Mouse (Mus musculus): ENCODE measurements around the gene Plekha7.

Gene Plekha7

DNA sequence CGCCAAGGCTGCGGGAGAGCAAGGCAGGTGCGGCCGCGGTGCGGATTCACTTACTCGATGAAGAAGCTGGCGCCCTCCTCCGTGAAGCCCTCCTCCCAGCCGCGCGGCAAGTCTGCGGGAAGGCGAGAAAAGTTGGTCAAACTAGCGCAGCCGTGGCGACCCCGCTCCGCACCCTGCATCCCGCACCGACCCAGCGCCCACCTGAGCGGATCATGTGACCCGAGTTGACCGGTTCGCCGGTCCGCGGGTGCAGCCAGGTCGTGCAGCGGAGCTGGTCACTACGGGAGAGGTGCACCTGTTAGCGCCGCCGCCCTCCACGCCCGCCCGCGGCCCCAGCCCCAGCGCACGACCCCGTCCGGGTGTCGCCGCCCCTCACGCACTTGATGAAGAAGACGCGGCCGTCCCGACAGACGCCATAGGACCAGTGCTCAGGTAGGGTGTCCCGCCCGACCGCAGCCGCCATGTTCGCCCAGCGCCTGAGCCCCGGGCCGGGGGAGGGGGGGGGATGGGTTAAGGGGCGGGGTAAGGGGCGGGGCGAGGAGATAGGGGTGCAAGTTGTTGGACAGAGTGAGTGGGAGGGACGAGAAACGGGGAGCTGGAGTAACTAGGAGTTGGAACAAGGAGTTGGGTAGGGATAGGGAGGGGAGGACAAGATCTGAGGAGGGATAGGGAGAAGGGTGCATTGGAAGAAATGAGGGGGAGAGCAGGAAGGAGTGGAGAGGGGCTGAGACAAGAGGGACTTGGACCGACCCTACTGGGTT lies at the start of gene Plekha7:
Gene Plekha7 (minus strand): TSS at position 506 of the 761 bp plus-strand sequence.
- no peak for DNase-seq (ENCODE audit: low read depth in 1 of 2, low spot score in 2 of 2)

DNA sequence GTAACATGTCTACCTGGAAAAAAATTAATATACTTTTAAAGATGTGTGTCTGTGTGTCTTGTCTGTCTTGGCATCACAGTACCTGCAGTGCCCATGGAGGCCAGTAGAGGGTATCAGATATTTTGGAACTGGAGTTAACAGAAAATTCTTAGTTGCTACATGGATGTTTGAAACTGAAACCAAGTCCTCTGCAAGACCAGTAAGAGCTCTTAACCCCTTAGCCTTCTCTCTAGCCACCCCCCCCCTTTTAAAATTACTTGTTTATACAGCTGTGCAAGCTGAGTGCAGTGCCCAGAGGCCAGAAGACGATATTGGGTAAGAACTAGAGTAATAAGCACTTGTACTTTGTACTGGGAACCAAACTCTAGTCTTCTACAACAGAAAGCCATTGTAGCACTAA lies 28.1 kb upstream of the Plekha7 start:
- DNase-seq (ENCODE audit: low read depth in 1 of 2, low spot score in 2 of 2): peak; percentile 41 to 48

DNA sequence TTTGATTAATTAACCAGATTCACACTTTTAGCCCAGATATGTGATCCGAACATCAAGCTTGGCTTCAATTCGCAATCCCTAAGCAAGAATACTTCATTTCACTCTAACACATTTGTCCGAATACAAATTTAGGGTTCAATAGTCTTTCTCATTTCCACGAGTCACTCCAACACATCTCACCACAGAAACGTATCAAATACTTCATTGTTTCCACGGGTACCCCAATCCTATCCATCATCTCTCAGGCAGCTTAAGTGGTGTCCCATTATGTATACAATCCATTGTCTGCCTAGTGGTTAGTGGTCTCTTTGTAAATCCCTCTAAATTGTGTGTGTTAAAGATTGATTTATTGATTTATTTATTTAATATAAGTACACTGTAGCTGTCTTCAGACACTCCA lies 27.0 kb upstream of the Plekha7 start:
- DNase-seq (ENCODE audit: low read depth in 1 of 2, low spot score in 2 of 2): no peak

DNA sequence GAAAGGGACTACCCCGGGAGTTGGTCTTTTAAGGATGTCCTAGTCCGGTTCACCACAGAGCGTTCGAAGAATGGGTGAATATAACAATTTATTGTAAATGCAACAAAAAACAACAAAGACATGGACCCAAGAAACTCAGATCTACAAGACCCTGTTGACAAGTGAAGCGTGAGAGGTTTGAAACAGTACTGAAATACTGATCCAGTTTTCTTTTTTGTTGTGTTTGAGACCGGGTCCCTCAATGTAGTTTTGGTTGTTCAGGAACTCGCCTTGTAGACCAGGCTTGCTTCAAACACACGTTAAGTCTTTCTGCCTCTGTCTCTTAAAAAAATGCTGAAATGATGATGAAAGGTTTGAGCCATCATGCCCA lies 26.5 kb upstream of the Plekha7 start:
- no peak for DNase-seq (ENCODE audit: low read depth in 1 of 2, low spot score in 2 of 2)

DNA sequence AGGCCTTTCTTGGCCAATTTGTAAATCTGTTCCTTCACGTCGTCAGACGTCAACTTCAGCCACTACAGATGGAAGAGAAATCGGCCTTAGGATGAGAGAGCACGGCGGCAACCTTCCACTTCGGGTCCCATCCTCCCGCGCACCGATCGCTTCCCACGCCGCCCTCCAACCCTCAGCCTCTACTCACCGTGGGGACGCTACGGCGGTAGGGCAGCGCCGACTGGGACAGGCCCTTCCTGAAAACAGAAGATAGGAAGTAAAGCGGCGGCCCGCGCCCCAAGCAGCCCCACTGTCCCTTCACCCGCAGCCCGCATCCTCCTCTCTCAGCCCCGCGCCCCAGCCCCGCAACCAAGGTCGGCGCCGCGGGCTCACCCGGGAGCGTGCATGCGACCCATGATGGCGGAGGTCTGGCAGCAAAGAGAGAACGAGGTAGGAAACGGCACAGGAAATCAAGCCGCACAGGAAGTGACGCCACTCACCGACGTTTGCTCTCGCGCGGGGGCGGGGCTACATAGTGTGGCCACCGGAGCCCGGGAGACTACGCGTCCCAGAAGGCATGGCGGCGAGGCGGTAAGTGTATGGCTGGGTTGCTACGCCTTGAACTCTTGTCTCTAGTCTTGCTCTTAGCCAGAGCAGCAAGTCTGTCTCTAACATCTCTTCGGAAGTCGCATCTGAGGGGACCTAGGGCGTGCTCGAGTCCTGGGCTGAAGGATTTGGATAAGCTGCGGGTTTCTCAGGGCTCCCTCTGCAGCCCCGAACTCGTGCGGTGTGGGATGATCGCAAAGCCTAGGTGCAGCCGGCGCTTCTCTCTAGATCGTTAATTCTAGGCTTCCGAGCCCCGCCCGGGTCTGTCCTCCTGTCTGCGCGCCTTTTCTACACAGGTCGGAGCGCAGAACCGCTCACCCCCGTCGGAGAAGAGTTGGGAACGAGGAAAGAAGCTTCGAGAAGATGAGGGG lies 25.8 kb upstream of the Plekha7 start, which contains the start of gene Rps13:
Gene Rps13 (minus strand): TSS at position 483 of the 956 bp plus-strand sequence.
- peak; percentile 90 to 96 for DNase-seq (ENCODE audit: low read depth in 1 of 2, low spot score in 2 of 2)

DNA sequence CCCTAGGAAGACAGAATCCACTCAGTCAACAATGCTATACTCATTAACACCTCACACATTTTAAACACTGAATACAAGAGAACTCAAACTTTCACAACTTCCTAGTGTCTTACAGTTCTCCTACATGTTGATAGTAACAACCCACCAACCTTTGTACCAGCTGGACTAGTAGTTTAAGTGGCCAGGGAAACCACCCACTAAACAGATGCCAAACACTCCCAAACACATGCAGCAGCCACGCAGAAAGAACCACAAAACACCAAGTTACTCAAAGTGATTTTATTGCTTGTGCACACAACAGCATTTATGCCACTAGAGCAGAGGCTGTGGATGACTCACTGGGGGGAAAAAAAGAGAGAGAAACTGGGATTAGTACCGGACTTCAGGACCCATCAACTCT lies 23.1 kb upstream of the Plekha7 start:
- no peak for DNase-seq (ENCODE audit: low read depth in 1 of 2, low spot score in 2 of 2)

DNA sequence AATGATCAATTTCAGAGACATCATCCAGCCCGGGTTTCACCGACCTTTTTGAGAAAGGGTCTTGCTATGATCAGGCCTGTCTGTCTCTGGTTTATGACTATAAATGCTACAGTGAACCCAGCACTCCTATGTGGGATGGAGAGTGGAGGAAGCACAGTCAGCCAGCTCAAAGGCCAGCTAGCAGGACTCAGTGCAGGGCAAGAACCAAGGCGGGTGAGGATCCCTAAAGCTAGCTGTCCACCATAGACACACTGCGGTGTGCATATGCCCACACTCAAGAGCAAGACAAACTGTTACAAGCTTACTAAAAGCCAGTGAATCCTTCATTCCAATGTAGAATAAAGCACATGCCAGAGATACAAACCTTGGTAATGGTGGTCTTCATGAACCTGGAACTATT lies 21.7 kb upstream of the Plekha7 start:
- no peak for DNase-seq (ENCODE audit: low read depth in 1 of 2, low spot score in 2 of 2)

DNA sequence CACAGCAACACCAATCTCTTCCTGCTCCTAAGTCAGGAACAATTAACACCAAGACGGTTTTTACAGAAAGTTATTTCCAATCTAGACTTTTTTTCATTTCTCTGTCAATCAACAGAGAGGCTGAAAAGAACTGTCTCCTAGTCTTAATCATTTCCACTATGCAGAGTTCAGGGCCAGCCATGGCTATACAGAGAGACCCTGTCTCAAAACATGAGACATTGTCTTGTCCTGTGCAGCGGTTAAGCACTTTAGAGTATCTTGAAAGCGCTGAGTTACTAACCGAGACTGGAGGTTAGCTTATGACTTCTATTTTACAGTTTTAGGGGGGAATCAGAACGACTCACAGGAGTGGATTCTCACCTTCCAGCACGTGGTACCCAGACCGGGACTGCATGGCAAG lies 20.6 kb upstream of the Plekha7 start:
- DNase-seq (ENCODE audit: low read depth in 1 of 2, low spot score in 2 of 2): no peak

DNA sequence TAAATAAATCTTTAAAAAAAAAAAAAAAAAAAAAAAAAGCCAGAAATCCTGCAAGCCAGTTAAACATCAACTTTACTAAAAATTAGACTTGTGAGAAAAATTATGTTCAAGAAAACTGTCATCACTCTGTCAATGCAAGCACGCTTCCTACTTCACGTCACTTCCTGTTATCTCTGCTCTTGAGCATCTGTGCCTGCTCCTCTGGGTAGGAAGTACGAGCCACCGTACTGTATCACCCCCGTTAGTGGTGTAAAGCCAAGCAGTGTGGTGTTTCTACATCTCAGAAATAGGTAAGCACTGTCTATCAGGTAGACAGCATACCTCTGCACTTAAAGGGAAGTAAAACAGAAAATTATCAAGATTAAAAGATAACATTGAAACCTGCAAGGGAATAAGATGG lies 19.7 kb upstream of the Plekha7 start:
- DNase-seq (ENCODE audit: low read depth in 1 of 2, low spot score in 2 of 2): no peak

DNA sequence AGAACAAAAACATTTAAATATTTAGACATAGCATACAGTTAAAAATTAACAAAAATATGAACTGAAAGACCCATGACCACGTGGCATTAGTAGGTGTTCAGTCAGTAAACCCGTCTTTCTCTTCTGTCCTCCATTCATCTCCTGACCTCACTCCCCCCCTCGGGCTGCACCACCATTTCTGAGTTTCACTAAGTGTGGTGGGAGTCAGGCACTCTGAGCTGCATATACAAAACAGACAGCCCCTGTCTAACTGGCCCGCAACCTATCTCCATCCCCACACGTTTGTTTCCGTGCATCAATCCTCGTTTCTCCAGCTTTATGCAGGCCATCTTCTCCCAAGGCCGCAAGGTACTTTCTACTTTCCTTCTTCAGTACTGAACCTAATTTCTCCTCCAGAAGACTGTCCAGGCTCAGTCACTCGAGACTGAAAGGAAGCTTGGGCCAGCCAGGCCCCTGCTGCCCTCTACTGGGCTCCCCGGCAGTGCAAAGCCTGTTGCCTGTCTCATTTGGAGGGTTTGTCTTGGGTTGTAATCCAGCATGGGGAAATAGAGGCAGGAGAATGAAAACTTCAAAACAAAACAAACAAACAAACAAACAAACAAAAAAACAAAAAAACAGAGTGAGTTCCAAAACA lies 15.3 kb upstream of the Plekha7 start:
- no peak for DNase-seq (ENCODE audit: low read depth in 1 of 2, low spot score in 2 of 2)

DNA sequence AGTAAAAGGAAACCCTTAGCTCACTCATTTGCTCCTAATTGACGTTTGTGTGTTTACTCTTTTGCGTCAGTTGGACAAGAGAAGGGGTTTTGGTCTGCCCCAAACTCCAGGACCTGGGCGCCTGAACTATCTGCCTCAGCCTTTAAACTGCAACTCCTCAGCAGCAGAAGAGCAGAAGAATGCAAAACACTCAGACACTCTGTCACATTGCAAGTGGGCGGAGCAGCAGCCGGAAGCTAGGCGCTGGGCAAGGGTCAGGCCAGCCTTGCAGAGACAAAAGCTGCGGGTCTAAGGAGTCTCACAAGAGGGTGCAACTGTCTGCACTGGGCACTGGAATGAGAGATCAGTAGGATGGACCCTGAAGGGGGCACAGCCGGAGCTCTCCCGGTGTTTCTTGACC lies 1.3 kb upstream of the Plekha7 start:
- DNase-seq (ENCODE audit: low read depth in 1 of 2, low spot score in 2 of 2): no peak

DNA sequence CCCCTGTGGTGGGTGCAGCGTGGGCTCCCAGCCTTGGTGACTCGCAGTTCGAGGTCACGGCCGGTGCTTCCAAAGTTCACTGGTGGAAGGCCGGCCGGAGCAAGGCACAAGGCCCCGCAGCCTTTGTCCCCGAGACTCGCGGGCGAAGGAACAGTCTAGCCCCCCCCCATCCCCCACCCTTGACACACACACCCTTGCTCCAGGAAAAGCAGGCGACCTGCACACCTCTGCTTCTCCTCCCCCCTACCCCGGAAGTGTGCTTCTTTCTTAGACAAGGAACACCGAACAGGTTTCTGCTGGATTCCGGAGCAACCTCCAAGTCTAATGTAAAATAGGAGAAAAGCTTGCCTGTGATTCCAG lies 436 bp upstream of the Plekha7 start:
- no peak for DNase-seq (ENCODE audit: low read depth in 1 of 2, low spot score in 2 of 2)

DNA sequence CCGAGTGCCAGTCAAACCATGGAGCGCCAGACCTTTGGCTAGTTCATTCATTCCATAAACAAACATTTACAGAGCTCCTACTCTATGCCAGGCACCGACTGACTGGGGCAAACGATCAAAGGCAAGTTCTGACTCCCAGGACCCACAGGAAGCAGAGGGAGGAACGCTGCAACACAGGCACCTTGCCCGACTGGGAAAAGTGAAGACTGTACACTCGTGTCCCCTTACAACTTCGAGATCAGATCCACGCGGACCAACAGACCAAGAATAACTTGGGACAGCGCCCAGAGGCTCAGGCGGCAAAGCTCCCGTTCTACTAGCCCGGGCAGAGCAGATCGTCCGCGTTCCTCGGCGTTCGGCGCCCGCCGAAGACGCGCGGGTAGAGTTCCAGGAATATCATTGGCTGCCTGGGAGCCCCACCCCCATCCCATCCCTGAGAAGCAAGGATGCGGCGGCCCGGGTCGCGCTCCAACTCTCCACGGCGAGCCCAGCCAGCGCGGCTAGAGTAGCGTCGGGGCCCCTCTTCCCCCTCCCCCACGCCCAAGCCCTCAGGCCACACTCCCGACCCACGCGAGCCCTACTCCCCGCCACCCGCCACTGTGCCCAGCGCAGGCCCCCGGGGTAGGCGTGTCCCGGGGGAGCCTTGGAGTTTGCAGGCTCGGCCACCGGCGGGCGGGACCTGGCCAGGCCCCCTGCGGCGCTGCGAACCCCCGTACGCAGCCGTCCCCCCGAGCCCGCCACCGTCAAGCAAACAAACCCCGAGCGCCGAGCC lies 891 bp downstream of the Plekha7 start:
- DNase-seq (ENCODE audit: low read depth in 1 of 2, low spot score in 2 of 2): no peak

DNA sequence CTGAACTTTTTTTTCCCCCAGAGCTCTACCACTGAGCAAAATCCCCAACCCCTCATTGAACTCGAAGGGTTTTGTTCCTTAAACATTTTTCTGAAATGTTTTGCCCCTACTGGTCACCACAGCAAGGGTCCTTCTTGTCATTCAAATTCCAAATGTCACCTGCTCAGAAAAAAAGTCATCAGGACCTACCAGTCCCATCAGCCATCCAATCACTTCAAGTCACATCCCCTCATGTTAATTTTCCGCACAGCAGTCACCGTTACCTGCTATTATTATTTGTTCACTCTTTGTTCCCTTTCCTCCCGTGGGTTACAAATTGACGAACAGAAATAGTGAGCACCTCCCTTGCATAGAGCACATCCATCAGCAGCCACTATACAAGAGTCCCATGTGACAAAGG lies 1.6 kb downstream of the Plekha7 start:
- no peak for DNase-seq (ENCODE audit: low read depth in 1 of 2, low spot score in 2 of 2)

DNA sequence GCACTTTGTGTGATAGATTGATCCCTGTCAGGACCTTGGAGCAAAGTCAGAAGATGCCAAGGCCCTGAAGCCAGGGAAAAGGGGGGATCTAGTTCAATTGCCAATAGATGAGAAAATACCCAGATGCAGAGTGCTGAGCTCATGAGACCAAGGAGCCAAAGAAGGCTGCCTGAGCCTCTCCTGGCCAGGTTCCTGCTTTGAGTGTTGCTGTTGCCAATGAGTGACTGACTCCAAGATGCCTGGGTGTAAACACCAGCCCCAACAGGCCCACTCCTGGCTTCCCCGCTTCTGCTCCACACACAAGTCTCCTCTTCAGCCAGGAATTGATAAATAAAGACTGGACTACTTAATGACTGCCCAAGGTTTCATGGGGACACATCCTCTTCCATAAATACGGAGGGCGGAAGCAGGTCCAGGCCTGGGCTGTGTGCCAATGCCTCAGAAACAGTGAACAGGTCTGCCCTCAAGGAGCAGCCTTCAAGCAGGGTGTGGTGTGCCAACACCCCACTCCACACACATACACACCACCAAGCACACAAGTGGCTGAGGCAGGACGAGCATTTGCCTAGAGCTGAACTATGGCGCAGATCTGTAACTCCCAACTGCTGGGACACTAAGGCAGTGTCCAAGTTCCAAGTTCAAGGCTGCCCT lies 6.4 kb downstream of the Plekha7 start:
- no peak for DNase-seq (ENCODE audit: low read depth in 1 of 2, low spot score in 2 of 2)

DNA sequence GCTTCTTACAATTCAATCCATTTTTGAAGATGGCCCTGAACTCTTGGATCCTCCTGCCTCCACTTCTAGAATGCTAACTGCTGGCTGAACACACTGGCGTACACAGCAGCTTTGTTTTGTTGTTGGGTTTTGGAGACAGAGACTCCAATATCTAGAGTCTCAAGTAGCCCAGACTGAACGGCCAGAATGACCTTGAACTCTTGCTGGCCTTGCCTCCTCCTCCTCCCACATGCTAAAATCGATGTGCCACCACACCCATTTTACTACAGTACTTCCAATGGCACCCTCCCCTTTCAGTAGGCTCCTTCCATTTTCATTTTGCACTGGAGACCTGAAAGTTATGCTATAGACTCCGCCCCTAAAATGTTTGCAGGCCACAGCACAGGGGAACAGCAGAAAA lies 7.0 kb downstream of the Plekha7 start:
- no peak for DNase-seq (ENCODE audit: low read depth in 1 of 2, low spot score in 2 of 2)

DNA sequence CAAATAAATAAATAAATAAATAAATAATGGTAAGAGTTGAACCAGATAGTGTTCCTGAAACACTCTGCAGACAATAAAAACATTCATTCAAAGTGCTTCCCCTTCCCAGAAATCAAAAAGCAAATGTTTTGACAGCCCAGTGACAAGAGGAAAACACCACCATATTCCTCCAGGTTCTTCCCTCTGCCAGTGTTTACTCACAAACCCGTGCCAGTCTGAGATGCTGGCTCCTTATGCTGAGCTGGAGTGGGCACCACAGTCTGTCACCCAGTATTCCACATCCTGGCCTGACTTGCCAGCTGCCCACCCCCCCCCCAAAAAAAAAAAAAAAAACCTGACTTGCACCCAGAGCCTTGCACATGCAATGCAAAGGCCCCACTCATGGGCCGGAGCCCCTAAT lies 9.3 kb downstream of the Plekha7 start:
- no peak for DNase-seq (ENCODE audit: low read depth in 1 of 2, low spot score in 2 of 2)

DNA sequence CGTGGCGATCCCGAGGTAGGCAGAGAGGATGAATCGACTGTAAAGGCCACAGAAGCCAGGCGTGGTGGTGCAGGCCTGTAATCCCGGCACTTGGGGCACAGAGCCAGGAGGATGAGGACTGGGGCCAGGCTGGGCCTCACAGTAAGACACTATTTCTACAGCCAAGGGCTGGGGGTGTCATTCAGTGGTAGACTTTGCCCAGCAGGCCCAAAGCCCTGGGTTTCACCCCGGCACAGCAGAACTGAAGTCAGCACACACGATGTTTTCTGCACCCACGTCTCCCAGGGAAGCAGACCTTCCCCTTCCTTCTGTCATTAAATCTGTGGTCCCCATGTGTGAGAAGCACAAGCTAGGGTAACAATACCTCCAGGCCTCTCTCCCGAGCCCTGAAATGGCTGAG lies 9.8 kb downstream of the Plekha7 start:
- no peak for DNase-seq (ENCODE audit: low read depth in 1 of 2, low spot score in 2 of 2)

DNA sequence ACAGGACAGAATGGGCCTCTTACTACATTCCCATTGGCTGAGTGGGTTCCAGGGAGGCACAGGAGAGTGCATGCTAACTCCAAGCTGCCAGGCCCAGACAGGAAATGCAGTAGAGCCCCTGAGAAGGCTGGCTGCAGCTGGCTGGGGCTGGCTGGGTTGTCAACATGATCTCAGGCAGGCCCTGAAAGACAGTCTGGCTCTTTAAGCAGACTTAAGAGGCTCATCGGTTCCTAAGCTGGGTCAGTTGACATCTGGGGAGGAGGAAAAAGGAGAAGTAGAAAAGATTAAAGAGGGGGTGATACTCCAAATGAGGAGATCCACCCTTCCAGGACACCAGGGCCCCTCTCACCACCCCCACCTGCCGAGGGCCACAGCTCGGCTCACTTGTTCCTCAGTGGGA lies 13.2 kb downstream of the Plekha7 start:
- no peak for DNase-seq (ENCODE audit: low read depth in 1 of 2, low spot score in 2 of 2)

DNA sequence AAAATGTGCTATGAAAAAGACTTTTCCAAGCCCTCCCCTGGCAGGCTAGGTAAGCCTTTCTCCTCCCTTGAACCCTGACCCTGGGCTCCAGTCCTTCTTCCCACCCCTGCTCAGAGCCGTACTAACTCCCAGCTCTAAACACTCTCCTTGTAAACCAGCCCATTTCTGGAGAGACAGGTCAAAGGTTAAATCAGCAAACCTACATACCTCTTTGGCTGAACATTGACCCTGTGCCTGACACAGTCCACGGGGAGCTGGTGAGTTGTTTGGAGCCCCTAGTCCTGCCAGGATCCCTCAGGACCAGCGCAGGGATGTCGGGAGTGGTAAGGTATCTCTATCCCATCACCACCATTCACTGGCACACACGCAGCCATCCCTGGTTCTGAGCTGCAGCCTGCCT lies 15.8 kb downstream of the Plekha7 start:
- no peak for DNase-seq (ENCODE audit: low read depth in 1 of 2, low spot score in 2 of 2)

DNA sequence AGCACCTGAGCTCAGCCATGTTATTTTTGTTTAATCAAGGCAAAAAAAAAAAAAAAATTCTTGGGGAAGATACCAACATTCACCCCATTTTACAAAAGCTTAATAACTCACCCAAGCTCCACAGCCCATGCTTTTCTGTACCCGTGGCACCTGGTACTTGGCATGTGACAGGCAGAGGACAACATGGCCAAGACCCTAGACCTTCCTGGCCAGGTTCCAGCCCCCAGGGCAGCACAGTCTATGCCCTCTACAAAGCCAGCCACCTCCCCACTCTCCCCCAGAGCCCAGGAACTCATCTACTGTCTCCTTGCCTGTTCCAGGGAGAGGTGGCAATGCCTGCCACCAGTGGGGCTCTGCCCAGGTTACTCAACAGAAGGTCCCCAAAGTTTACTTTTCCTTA lies 17.6 kb downstream of the Plekha7 start:
- DNase-seq (ENCODE audit: low read depth in 1 of 2, low spot score in 2 of 2): no peak
